Mouse (Mus musculus): Measurements from ENCODE around the gene Fhl3. TPM values are rescaled to one million over a fixed set of nuclear protein-coding genes. Genes with fewer than 3 reads are reported as not detected.

The Fhl3 gene
- polyA plus RNA-seq, 1 experiment from 2014 or later = 6.8 TPM

DNA sequence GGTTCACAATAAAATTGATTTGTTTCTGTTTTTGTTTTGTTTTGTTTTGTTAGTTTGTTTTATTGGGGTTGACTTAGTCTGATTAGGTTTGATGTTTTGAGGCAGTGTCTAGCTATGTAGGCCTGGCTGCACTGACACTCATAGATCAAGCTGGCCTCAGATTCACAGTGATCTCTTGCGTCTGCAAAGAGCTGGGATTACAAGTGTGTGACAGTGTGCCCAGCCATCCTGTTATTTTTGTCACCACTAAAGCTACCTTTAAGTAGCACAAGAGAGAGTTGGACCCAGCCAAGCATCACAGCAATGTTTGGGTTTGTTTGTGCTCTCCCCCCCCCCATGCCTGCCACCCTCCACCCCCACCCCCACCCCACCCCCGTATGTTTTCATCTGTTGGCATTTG is 5.9 kb upstream of the Fhl3 start:
- no peak overlapping the region for H3K4me3 ChIP-seq (ENCODE audit: control insufficient read depth in 1 of 2, insufficient read depth in 1 of 2, low read depth in 1 of 2, low read length in 2 of 2)
- H3K36me3 ChIP-seq (ENCODE audit: control insufficient read depth, insufficient read depth, low read length) = peaks cover 4% of the 10 kb centered on the region; the same call in 1 of the 2 replicates
- 67% methylated on average over 2 of the region's 2 CpGs for WGBS
- H3K4me1 ChIP-seq (ENCODE audit: control insufficient read depth in 2 of 2, insufficient read depth in 2 of 2, low read length in 2 of 2) = peaks cover 2 to 19% of the 10 kb centered on the region in 2 experiments; a peak in 3 of 4 replicates
- no peak overlapping the region for H3K9ac ChIP-seq (ENCODE audit: low read length)
- no peak for ATAC-seq (ENCODE audit: insufficient number of reproducible peaks, insufficient read depth, low FRiP score, low read depth)
- no peak overlapping the region for H3K27ac ChIP-seq (replicated peaks in 1 of 2; ENCODE audit: control insufficient read depth in 1 of 2, insufficient read depth in 1 of 2, low read depth in 2 of 2, low read length in 2 of 2)
- no peak overlapping the region for H3K4me2 ChIP-seq (ENCODE audit: low read length)
- no peaks in the 10 kb centered on the region for H3K9me3 ChIP-seq (ENCODE audit: control insufficient read depth, low read length)
- no peaks in the 10 kb centered on the region for H3K27me3 ChIP-seq (ENCODE audit: control insufficient read depth, insufficient read depth, low read length)

DNA sequence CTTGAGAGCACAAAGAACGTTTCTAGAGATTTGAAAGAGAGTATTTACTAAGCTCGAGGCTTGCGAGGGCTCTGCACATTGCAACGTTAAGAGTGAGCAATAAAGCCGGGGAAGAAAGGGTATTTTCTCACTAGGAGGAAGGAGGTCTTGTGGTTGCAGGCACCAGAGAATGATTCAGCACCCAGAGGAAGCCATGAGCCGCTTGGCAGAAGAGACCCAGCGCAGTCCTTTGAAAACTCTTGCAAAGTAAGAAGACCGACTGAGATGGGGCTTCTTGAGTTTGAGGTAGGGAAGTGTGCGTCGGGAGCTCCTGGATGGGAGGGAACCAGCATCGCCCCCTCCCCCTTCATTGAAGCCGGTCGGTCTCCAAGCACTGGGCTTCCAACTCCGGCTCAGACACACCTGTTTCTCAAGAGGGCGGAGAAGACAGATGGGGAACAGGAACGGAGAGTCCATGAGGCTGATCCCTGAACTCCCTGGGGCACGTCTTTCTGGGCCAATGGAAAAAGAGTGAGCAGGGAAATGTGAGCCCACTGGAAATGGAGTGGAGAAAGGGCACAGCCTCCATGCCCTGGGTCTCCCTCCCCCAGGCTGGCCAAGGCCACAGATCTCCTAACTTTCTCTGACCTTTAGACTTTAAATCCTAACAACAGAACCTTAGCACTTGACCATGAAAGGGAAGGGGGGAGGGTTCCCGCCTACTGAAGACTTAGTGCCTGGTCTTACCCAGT is 4.5 kb upstream of the Fhl3 start:
- Histone ChIP-seq H3K4me3 (ENCODE audit: control insufficient read depth in 1 of 2, insufficient read depth in 1 of 2, low read depth in 1 of 2, low read length in 2 of 2) (no peak overlapping the region), H3K4me2 (ENCODE audit: low read length) (no peak overlapping the region)

DNA sequence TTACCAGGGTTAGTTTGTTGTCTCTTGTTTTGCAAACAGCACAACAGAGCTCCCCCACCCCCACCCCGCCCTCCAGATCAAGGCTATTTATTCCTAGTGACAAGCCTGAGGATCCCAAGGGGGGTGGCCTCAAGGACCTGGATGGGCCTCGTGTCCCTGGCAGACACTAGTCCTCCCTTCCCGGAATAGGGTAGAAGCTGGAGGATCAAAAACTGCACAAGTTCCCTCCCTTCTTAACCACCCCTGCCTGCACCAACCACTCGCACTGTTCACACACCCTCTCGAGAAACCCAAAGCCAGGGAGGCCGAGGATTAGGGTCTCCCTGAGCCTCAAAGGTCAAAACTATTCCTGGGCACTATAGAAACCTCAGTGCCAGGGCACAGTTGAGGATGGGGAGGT is 710 bp upstream of the Fhl3 start:
- Histone ChIP-seq H3K4me3 (ENCODE audit: control insufficient read depth in 1 of 2, insufficient read depth in 1 of 2, low read depth in 1 of 2, low read length in 2 of 2) (peak overlapping the region; percentile 70 to 76), H3K27ac (replicated peaks in 1 of 2; ENCODE audit: control insufficient read depth in 1 of 2, insufficient read depth in 1 of 2, low read depth in 2 of 2, low read length in 2 of 2) (no peak overlapping the region), H3K4me1 (ENCODE audit: control insufficient read depth in 2 of 2, insufficient read depth in 2 of 2, low read length in 2 of 2) (peaks cover 24 to 40% of the 10 kb centered on the region in 2 experiments), H3K27me3 (ENCODE audit: control insufficient read depth, insufficient read depth, low read length) (no peaks in the 10 kb centered on the region), H3K36me3 (ENCODE audit: control insufficient read depth, insufficient read depth, low read length) (no peaks in the 10 kb centered on the region), H3K9me3 (ENCODE audit: control insufficient read depth, low read length) (no peaks in the 10 kb centered on the region), H3K9ac (ENCODE audit: low read length) (peak overlapping the region; percentile 90; the same call in 1 of the 2 replicates), H3K4me2 (ENCODE audit: low read length) (peak overlapping the region; percentile 84)
- WGBS = 19% methylated on average over 6 of the region's 6 CpGs
- ATAC-seq (ENCODE audit: insufficient number of reproducible peaks, insufficient read depth, low FRiP score, low read depth) = no peak

More for the DNA sequence above, 4.5 kb upstream of the Fhl3 start:
- no peaks in the 10 kb centered on the region for H3K9me3 ChIP-seq (ENCODE audit: control insufficient read depth, low read length)
- H3K4me1 ChIP-seq (ENCODE audit: control insufficient read depth in 2 of 2, insufficient read depth in 2 of 2, low read length in 2 of 2) = peaks cover 5 to 24% of the 10 kb centered on the region in 2 experiments; a peak in 3 of 4 replicates
- no peak overlapping the region for H3K9ac ChIP-seq (ENCODE audit: low read length)
- H3K36me3 ChIP-seq (ENCODE audit: control insufficient read depth, insufficient read depth, low read length) = no peaks in the 10 kb centered on the region
- ATAC-seq (ENCODE audit: insufficient number of reproducible peaks, insufficient read depth, low FRiP score, low read depth) = no peak
- H3K27me3 ChIP-seq (ENCODE audit: control insufficient read depth, insufficient read depth, low read length) = no peaks in the 10 kb centered on the region
- no peak overlapping the region for H3K27ac ChIP-seq (replicated peaks in 1 of 2; ENCODE audit: control insufficient read depth in 1 of 2, insufficient read depth in 1 of 2, low read depth in 2 of 2, low read length in 2 of 2)
- WGBS = 19% methylated on average over 18 of the region's 18 CpGs

DNA sequence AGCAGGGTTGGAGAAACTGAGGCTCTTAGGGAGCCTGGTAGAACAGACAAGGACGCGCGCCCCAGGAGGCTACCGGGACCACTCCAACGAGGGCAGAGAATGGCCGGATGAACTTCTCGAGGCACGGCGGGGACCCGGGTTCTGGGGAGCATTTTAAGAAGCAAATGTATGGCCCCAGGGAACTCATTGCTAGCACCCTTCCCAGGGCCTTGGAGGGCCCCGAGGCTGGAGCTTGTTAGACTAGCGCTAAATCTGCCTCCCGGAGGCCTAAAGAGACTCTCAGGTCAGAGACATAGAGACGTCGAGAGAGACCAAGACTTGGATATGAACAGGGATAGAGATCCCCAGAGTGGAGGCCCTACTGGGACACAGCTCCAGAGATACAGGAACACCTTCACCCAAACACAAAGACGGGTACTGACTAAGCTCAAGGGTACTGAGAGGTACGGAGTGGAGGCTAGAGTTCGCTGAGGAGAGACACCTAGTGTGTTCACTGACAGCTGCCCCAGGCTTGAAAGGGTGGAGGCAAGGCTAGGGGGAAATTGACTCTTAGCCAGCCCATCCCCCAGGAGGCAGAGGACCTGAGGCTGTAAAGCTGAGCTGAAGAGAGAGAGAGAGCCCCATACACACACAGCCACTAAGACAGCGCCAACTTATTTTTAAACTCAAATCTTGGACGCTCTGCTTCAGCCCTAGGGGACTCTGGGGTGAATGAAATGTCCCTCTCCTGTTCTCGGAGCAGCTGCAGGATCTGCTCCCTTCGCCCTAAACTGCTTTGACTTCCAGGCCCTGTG is 748 bp downstream of the Fhl3 start:
- peak overlapping the region; percentile 70 to 76 for H3K4me3 ChIP-seq (ENCODE audit: control insufficient read depth in 1 of 2, insufficient read depth in 1 of 2, low read depth in 1 of 2, low read length in 2 of 2)
- under 1% methylated on average over 22 of the region's 22 CpGs for WGBS
- no peaks in the 10 kb centered on the region for H3K27me3 ChIP-seq (ENCODE audit: control insufficient read depth, insufficient read depth, low read length)
- peak overlapping the region; percentile 50 to 74 for H3K27ac ChIP-seq (replicated peaks in 1 of 2; ENCODE audit: control insufficient read depth in 1 of 2, insufficient read depth in 1 of 2, low read depth in 2 of 2, low read length in 2 of 2)
- ATAC-seq (ENCODE audit: insufficient number of reproducible peaks, insufficient read depth, low FRiP score, low read depth) = 0 out of 2 replicates have a peak, but pooled peaks have one; percentile 23
- H3K9me3 ChIP-seq (ENCODE audit: control insufficient read depth, low read length) = no peaks in the 10 kb centered on the region
- peak overlapping the region; percentile 84 for H3K4me2 ChIP-seq (ENCODE audit: low read length)
- peaks cover 33 to 50% of the 10 kb centered on the region in 2 experiments for H3K4me1 ChIP-seq (ENCODE audit: control insufficient read depth in 2 of 2, insufficient read depth in 2 of 2, low read length in 2 of 2)
- peaks cover 9% of the 10 kb centered on the region; the same call in 1 of the 2 replicates for H3K36me3 ChIP-seq (ENCODE audit: control insufficient read depth, insufficient read depth, low read length)
- peak overlapping the region; percentile 90 for H3K9ac ChIP-seq (ENCODE audit: low read length)

DNA sequence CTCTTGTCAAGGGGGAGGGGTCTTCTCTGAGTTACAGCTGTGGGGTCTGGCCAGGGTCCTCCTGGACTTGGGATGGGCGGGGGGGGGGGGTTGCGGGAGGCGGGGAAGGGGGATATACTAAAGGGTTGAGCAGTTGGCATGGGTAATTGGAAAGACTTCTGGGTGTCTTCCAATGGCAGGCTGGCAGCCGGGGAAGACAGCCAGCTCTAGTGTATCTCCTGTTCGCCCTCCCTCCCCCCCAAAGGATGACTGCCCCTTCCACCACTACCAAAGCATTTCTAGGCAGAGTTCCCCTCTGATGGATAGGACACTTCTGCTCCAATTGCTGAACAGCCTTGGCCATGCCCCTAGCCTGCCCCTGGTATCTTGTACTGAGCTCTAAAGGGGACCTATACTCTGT is 1.4 kb downstream of the Fhl3 start:
- peak overlapping the region; percentile 70 to 76 for H3K4me3 ChIP-seq (ENCODE audit: control insufficient read depth in 1 of 2, insufficient read depth in 1 of 2, low read depth in 1 of 2, low read length in 2 of 2)
- ATAC-seq (ENCODE audit: insufficient number of reproducible peaks, insufficient read depth, low FRiP score, low read depth) = no peak
- peaks cover 16% of the 10 kb centered on the region; the same call in 1 of the 2 replicates for H3K36me3 ChIP-seq (ENCODE audit: control insufficient read depth, insufficient read depth, low read length)
- peak overlapping the region; percentile 50 to 74 for H3K27ac ChIP-seq (replicated peaks in 1 of 2; ENCODE audit: control insufficient read depth in 1 of 2, insufficient read depth in 1 of 2, low read depth in 2 of 2, low read length in 2 of 2)
- peak overlapping the region; percentile 90 for H3K9ac ChIP-seq (ENCODE audit: low read length)
- H3K4me1 ChIP-seq (ENCODE audit: control insufficient read depth in 2 of 2, insufficient read depth in 2 of 2, low read length in 2 of 2) = peaks cover 33 to 50% of the 10 kb centered on the region in 2 experiments
- no peaks in the 10 kb centered on the region for H3K9me3 ChIP-seq (ENCODE audit: control insufficient read depth, low read length)
- WGBS = 43% methylated on average over 5 of the region's 5 CpGs
- peak overlapping the region; percentile 84 for H3K4me2 ChIP-seq (ENCODE audit: low read length)
- H3K27me3 ChIP-seq (ENCODE audit: control insufficient read depth, insufficient read depth, low read length) = no peaks in the 10 kb centered on the region

DNA sequence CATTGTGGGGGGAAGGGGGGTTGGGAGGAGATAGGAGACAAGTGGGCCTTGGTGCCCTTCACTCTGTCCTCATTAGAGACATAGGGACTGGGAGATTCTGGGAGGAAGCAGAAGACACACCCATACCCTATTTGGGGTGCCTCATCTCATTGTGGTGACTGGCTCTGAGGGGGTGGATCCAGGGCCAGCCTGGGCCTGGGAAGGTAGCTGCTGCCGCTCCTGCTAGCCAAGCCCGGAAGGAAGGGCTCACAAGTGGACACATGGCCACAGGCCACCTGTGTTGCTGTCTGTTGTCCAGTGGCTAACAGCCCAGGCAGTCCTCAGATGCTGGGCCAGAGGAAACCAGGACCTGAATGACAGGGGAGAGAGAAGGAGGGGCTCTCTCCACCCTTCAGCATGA is 2.9 kb downstream of the Fhl3 start:
- Histone ChIP-seq H3K4me1 (ENCODE audit: control insufficient read depth in 2 of 2, insufficient read depth in 2 of 2, low read length in 2 of 2) (peaks cover 35 to 52% of the 10 kb centered on the region in 2 experiments), H3K27me3 (ENCODE audit: control insufficient read depth, insufficient read depth, low read length) (no peaks in the 10 kb centered on the region), H3K4me3 (ENCODE audit: control insufficient read depth in 1 of 2, insufficient read depth in 1 of 2, low read depth in 1 of 2, low read length in 2 of 2) (no peak overlapping the region), H3K9ac (ENCODE audit: low read length) (0 out of 2 replicates have a peak overlapping the region, but pooled peaks have one; percentile 36), H3K9me3 (ENCODE audit: control insufficient read depth, low read length) (no peaks in the 10 kb centered on the region), H3K36me3 (ENCODE audit: control insufficient read depth, insufficient read depth, low read length) (peaks cover 22% of the 10 kb centered on the region), H3K4me2 (ENCODE audit: low read length) (peak overlapping the region; percentile 49), H3K27ac (replicated peaks in 1 of 2; ENCODE audit: control insufficient read depth in 1 of 2, insufficient read depth in 1 of 2, low read depth in 2 of 2, low read length in 2 of 2) (peak overlapping the region; percentile 84 to 90)
- no peak for ATAC-seq (ENCODE audit: insufficient number of reproducible peaks, insufficient read depth, low FRiP score, low read depth)
- 27% methylated on average over 2 of the region's 2 CpGs for WGBS

DNA sequence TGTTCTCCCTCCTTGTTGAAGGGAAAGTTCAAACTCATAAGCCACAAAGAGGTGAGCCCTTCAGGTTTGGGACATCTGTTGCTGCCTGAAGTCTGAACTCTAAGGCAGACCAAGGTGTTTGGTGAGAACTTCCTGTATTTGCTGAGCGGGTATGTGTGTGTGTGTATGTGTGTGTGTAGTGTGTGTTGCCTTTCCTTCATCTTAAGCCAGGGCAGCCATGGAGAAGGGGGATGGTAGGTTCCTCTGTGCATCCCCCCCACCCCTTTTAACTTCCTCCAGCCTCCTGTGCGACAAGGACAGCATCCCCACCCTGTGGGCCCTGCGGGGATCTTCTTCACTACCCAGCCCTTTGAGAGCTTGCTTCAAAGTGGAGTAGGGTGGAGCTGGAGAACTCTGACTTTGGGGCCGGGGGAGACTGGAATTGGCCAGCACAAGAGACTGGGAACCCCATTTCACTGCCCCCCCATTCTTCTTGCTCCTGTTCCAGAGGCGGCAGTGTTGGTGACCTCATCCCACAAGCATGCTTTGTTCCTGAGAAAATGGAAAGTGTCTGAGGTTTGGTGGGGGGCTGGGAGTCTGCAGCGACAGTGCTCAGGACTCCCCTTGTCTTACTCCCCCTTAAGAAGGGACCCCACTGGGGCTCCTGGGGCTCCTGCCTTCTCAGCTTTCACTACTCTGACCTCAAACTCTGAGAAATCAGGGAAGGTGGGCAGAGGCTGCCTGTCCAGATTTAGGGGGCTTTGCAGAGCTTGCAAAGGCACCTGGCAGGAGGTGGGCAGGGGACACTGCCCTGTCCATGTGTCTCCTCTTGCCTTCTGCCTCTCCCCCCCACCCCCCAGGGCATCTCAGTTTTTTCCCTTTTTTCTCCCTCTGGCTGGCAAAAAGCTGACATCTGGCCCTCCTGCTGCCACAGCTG is 3.6 kb downstream of the Fhl3 start:
- peak overlapping the region; percentile 58; the same call in 1 of the 2 replicates for H3K9ac ChIP-seq (ENCODE audit: low read length)
- peak overlapping the region; percentile 84 to 90 for H3K27ac ChIP-seq (replicated peaks in 1 of 2; ENCODE audit: control insufficient read depth in 1 of 2, insufficient read depth in 1 of 2, low read depth in 2 of 2, low read length in 2 of 2)
- H3K9me3 ChIP-seq (ENCODE audit: control insufficient read depth, low read length) = no peaks in the 10 kb centered on the region
- peak overlapping the region in 1 of 2 experiments; percentile 5; a peak in 1 of 4 replicates for H3K4me3 ChIP-seq (ENCODE audit: control insufficient read depth in 1 of 2, insufficient read depth in 1 of 2, low read depth in 1 of 2, low read length in 2 of 2)
- peak overlapping the region; percentile 49 for H3K4me2 ChIP-seq (ENCODE audit: low read length)
- no peaks in the 10 kb centered on the region for H3K27me3 ChIP-seq (ENCODE audit: control insufficient read depth, insufficient read depth, low read length)
- peaks cover 22% of the 10 kb centered on the region for H3K36me3 ChIP-seq (ENCODE audit: control insufficient read depth, insufficient read depth, low read length)
- peaks cover 36 to 58% of the 10 kb centered on the region in 2 experiments for H3K4me1 ChIP-seq (ENCODE audit: control insufficient read depth in 2 of 2, insufficient read depth in 2 of 2, low read length in 2 of 2)
- WGBS = 17% methylated on average over 6 of the region's 6 CpGs
- ATAC-seq (ENCODE audit: insufficient number of reproducible peaks, insufficient read depth, low FRiP score, low read depth) = no peak

All from heart, embryonic 14.5 days (tissue).